Mouse (Mus musculus) retina, adult 2 months (tissue): ENCODE data around the gene Slc30a7.
A peak's percentile ranks its signal among the peaks of the same experiment; 100 is the strongest.

Source experiments
- DNase-seq: peaks from one replicate; pipeline ENCODE4 v3.0.0-alpha.2; 2012; ENCODE audit warnings: low read depth, low spot score

The Slc30a7 gene

GRCm38 (mm10) chr3:116006978-116007940, at the start of gene Slc30a7, which contains the start of gene Extl2:
TSS of gene Slc30a7 (minus strand) at chr3:116007406.
TSS of gene Extl2 (plus strand) at chr3:116007462.
- DNase-seq, result peak; percentile 72

- no peak for DNase-seq
Observed at GRCm38 (mm10) chr3:116047034-116047433, 39.8 kb upstream of the Slc30a7 start.

GRCm38 (mm10) chr3:116046000-116046399, 38.8 kb upstream of the Slc30a7 start:
- no peak for DNase-seq

GRCm38 (mm10) chr3:116040776-116041175, 33.6 kb upstream of the Slc30a7 start:
- no peak for DNase-seq

GRCm38 (mm10) chr3:116033871-116034222, 26.6 kb upstream of the Slc30a7 start:
- DNase-seq, result peak; percentile 28

GRCm38 (mm10) chr3:116033218-116033870, 26.1 kb upstream of the Slc30a7 start:
- DNase-seq, result no peak

GRCm38 (mm10) chr3:116030152-116030788, 23.1 kb upstream of the Slc30a7 start:
- DNase-seq, result no peak

- DNase-seq, result no peak
Observed at GRCm38 (mm10) chr3:116026996-116027395, 19.8 kb upstream of the Slc30a7 start.

- DNase-seq, result no peak
Observed at GRCm38 (mm10) chr3:116025701-116026100, 18.5 kb upstream of the Slc30a7 start.

GRCm38 (mm10) chr3:116024669-116025068, 17.5 kb upstream of the Slc30a7 start:
- no peak for DNase-seq

- no peak for DNase-seq
Observed at GRCm38 (mm10) chr3:116024236-116024635, 17.0 kb upstream of the Slc30a7 start.

GRCm38 (mm10) chr3:116019136-116019535, 11.9 kb upstream of the Slc30a7 start:
- no peak for DNase-seq

GRCm38 (mm10) chr3:116018606-116019005, 11.4 kb upstream of the Slc30a7 start:
- no peak for DNase-seq

- no peak for DNase-seq
Observed at GRCm38 (mm10) chr3:116016116-116016515, 8.9 kb upstream of the Slc30a7 start.

- DNase-seq, result no peak
Observed at GRCm38 (mm10) chr3:116014901-116015300, 7.7 kb upstream of the Slc30a7 start.

GRCm38 (mm10) chr3:116009622-116010344, 2.6 kb upstream of the Slc30a7 start:
- DNase-seq, result peak; percentile 33

- DNase-seq, result peak; percentile 34
Observed at GRCm38 (mm10) chr3:116007941-116008440, 785 bp upstream of the Slc30a7 start.

GRCm38 (mm10) chr3:116006284-116006977, 775 bp downstream of the Slc30a7 start:
- DNase-seq, result no peak

- no peak for DNase-seq
Observed at GRCm38 (mm10) chr3:115996929-115997328, 10.3 kb downstream of the Slc30a7 start.

GRCm38 (mm10) chr3:115993025-115993424, 14.2 kb downstream of the Slc30a7 start:
- DNase-seq, result no peak

- no peak for DNase-seq
Observed at GRCm38 (mm10) chr3:115992588-115992987, 14.6 kb downstream of the Slc30a7 start.
